Mouse (Mus musculus) intestine, embryonic 14.5 days (tissue): ENCODE data around the gene Tmem116. TPM values are rescaled to one million over a fixed set of nuclear protein-coding genes. Genes with fewer than 3 reads are reported as not detected.
"Not testable (repeated sequence)": the region's sequence is repeated elsewhere in the genome, so short reads cannot be mapped to it uniquely, and the experiment has no call there.

Experiments used
- ATAC-seq: fragments of 200-750 bp; cut with Nextera tagmentation; replicated peaks from 2 replicates; pipeline ENCODE4 v1.8.0; 2017; ENCODE audit warnings: low read depth, moderate number of reproducible peaks, moderate TSS enrichment, moderate library complexity; ENCODE audit not compliant: low FRiP score, low TSS enrichment
- DNase-seq: peaks from one replicate; pipeline ENCODE4 v3.0.0-alpha.2; 2018; ENCODE audit warnings: low spot score
- H3K27ac ChIP-seq: fragments of 300-500 bp; sonication (generic); 2 replicates; pipeline ENCODE4 v1.5.1; 2014; ENCODE audit warnings: low read depth, mild to moderate bottlenecking, control low read depth
- H3K27me3 ChIP-seq: fragments of 300-500 bp; sonication (generic); replicated peaks from 2 replicates; pipeline ENCODE4 v1.6.1; 2014; ENCODE audit warnings: low read length, control low read depth; ENCODE audit not compliant: control insufficient read depth, insufficient read depth
- H3K36me3 ChIP-seq: fragments of 300-500 bp; sonication (generic); 2 replicates; pipeline ENCODE4 v1.6.1; 2014; ENCODE audit warnings: low read length, control low read depth; ENCODE audit not compliant: control insufficient read depth, insufficient read depth
- H3K4me1 ChIP-seq: fragments of 300-500 bp; sonication (generic); replicated peaks from 2 replicates; pipeline ENCODE4 v1.6.1; 2014; ENCODE audit warnings: low read length, control low read depth, mixed read lengths; ENCODE audit not compliant: control insufficient read depth, insufficient read depth
- H3K4me2 ChIP-seq: fragments of 300-500 bp; sonication (generic); 2 replicates; pipeline ENCODE4 v1.6.1; 2014; ENCODE audit warnings: low read length
- H3K4me3 ChIP-seq: fragments of 300-500 bp; sonication (generic); 2 replicates; pipeline ENCODE4 v1.5.1; 2014; ENCODE audit warnings: low read depth, low read length, control low read depth, mixed read lengths
- H3K9ac ChIP-seq: fragments of 300-500 bp; sonication (generic); 2 replicates; pipeline ENCODE4 v1.6.1; 2014; ENCODE audit warnings: mild to moderate bottlenecking, low read length
- H3K9me3 ChIP-seq: fragments of 300-500 bp; sonication (generic); 2 replicates; pipeline ENCODE4 v1.6.1; 2016; ENCODE audit warnings: low read length, control low read depth; ENCODE audit not compliant: control insufficient read depth
- WGBS: fragments of 180-500 bp; shearing (Covaris S2); extraction: QIAGEN DNeasy Blood & Tissue Kit; methylation state at CpG from one replicate; pipeline ENCODE4 v1.1.7; 2014; 5-methylcytosine and 5-hydroxymethylcytosine counted together
- polyA plus RNA-seq: library from polyadenylated mRNA; unstranded; fragments of >200 nt; fragmentation: Nextera tagmentation; extraction: Ambion mirVana; gene quantifications from 2 replicates; pipeline ENCODE4 v1.2.1, GENCODE M21; 2014

The Tmem116 gene
- polyA plus RNA-seq, 1 experiment from 2014 or later = 1.8 TPM

DNA sequence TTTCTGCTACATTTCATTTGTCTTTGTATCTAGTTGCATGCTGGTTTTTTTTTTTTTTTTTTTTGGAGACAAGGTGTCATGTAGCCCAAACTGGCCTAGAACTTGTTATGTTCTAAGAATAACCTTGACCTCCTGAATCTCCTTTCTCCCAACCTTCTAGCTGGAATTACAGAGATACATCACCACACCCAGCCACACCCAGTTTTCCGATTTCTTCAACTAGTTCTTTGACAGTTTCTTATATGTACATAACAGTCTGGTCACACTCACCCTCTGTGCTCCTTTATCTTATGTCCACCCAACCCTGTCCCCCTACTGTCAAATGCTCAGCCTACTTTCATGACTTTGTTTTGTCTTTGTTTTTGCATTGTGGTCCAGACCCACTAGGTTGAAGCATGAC, 55.2 kb downstream of the Tmem116 start:
- DNase-seq = no peak
- H3K27ac ChIP-seq = no peak overlapping the region
- H3K9me3 ChIP-seq = no peaks in the 10 kb centered on the region
- no peaks in the 10 kb centered on the region for H3K4me1 ChIP-seq
- no peaks in the 10 kb centered on the region for H3K27me3 ChIP-seq
- WGBS = 97% methylated on average over 1 of the region's 1 CpGs
- no peak overlapping the region for H3K9ac ChIP-seq
- H3K36me3 ChIP-seq = no peaks in the 10 kb centered on the region
- no peak overlapping the region for H3K4me3 ChIP-seq
- ATAC-seq = no peak
- H3K4me2 ChIP-seq = no peak overlapping the region

GRCm38 (mm10) chr5:121510009-121510408, 58.3 kb downstream of the Tmem116 start:
- no peaks in the 10 kb centered on the region for H3K9me3 ChIP-seq
- 71% methylated on average over 7 of the region's 7 CpGs for WGBS
- no peak overlapping the region for H3K4me2 ChIP-seq
- no peak for ATAC-seq
- no peaks in the 10 kb centered on the region for H3K36me3 ChIP-seq
- H3K27ac ChIP-seq = no peak overlapping the region
- no peak for DNase-seq
- no peaks in the 10 kb centered on the region for H3K27me3 ChIP-seq
- H3K4me3 ChIP-seq = no peak overlapping the region
- H3K9ac ChIP-seq = no peak overlapping the region
- H3K4me1 ChIP-seq = no peaks in the 10 kb centered on the region

DNA sequence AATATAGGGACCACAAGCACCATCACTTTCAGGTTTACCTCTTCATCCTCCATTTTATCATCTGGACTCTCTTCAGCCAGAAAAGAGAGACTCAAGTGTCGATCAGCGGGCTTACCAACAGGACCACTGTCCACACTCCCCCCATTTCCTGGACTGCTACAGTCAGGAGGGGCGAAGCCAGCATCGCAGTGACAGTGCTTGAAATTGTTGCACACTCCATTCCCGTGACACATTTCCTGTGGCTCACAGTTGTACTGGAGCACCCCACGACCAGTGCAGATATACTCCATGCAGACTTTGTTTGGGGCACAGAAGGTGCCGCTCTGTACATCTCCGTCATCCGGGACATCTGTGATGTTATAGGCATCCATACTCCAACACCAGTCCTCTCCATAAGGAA, 67.3 kb downstream of the Tmem116 start:
- Histone ChIP-seq H3K4me3 (no peak overlapping the region), H3K27me3 (no peaks in the 10 kb centered on the region), H3K36me3 (peaks cover 38% of the 10 kb centered on the region), H3K9ac (no peak overlapping the region), H3K4me2 (no peak overlapping the region), H3K4me1 (no peaks in the 10 kb centered on the region), H3K27ac (no peak overlapping the region), H3K9me3 (no peaks in the 10 kb centered on the region)
- DNase-seq (no peak), ATAC-seq (no peak)
- WGBS = 92% methylated on average over 9 of the region's 9 CpGs

DNA sequence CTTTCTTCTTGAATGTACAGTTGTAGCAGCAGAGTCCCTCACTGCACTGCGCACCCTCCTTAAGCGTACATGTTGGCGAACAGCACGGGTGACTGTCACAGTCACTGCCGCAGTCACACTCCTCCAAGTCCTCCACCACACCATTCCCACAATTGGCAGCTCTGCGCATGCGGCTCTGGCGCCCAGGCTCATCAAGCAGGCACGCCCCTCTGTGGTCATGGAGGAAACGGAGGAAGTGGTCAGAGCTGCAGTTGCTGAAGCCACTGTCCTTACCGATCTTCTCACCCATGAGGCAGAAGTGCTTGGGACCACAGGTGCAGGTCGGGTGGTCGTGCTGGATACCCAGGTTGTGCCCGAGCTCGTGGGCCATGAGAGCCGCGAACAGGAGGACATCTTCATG, 68.1 kb downstream of the Tmem116 start:
- H3K27me3 ChIP-seq, H3K4me2 ChIP-seq, H3K9ac ChIP-seq, DNase-seq, ATAC-seq, H3K9me3 ChIP-seq, H3K4me3 ChIP-seq, H3K27ac ChIP-seq, H3K4me1 ChIP-seq: not testable (repeated sequence)
- peaks cover 46% of the 10 kb centered on the region for H3K36me3 ChIP-seq
- 93% methylated on average over 11 of the region's 17 CpGs for WGBS

DNA sequence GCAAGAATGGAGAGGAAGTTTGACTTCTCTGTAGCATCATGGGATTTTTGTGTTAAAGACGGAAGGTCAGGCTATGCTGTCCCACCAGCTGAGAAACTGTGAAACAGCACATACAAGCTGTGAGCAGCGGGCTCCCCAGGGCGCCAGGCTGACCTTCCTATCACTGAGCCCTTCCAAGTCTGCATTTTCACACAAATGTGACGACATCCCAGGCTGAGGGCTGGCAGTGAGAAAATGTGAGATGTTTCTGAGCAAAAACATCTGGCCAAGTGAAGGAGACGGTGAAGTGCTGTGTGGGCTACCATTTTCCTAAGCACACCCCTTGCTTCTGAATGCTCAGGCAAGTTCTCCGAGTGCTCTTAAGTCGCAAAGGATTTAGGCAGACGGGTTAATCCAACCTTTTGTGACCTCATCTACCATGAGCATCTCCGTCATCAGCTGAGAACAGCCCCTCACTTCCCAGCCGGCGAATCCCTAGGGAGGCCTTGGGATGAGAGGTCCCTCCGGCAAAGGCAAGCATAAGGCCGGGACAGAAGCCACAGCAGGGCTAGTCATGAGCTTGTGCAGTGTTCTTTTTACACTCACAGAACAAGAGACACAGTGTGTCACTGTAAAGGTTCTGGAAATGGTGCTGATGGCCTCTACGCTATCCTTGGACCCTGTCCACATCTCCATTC, 74.2 kb downstream of the Tmem116 start:
- H3K4me2 ChIP-seq = no peak overlapping the region
- H3K27me3 ChIP-seq = no peaks in the 10 kb centered on the region
- no peaks in the 10 kb centered on the region for H3K4me1 ChIP-seq
- no peak overlapping the region for H3K4me3 ChIP-seq
- no peak overlapping the region for H3K27ac ChIP-seq
- no peak overlapping the region for H3K9ac ChIP-seq
- H3K36me3 ChIP-seq = peaks cover 91% of the 10 kb centered on the region
- ATAC-seq (no peak), DNase-seq (no peak)
- H3K9me3 ChIP-seq = no peaks in the 10 kb centered on the region
- 78% methylated on average over 14 of the region's 14 CpGs for WGBS

DNA sequence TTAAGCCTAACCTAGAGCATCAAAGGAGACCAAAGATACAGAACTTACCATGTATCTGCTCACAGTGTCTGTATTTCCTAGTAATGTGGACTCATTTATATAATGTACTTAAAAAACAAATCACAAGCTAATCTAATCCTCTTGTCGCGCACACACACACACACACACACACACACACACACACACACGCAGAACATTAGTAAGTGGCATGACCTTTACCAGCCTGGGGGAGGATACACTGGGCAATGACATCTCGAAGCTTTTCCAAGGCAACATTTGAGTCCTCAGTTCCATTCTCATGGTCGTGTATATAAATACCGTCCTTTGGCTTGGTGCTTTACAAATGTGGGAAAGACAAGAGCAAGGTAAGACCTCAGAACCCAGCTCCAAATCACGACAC, 74.8 kb downstream of the Tmem116 start:
- H3K36me3 ChIP-seq = peaks cover 91% of the 10 kb centered on the region
- no peak overlapping the region for H3K4me2 ChIP-seq
- no peak overlapping the region for H3K27ac ChIP-seq
- DNase-seq (no peak), ATAC-seq (no peak)
- no peaks in the 10 kb centered on the region for H3K27me3 ChIP-seq
- no peak overlapping the region for H3K9ac ChIP-seq
- H3K4me1 ChIP-seq = no peaks in the 10 kb centered on the region
- 89% methylated on average over 7 of the region's 7 CpGs for WGBS
- no peaks in the 10 kb centered on the region for H3K9me3 ChIP-seq
- H3K4me3 ChIP-seq = no peak overlapping the region

GRCm38 (mm10) chr5:121526961-121527360, 75.3 kb downstream of the Tmem116 start:
- Histone ChIP-seq H3K4me2 (no peak overlapping the region), H3K27ac (no peak overlapping the region), H3K4me3 (no peak overlapping the region), H3K36me3 (peaks cover 91% of the 10 kb centered on the region), H3K9me3 (no peaks in the 10 kb centered on the region), H3K4me1 (no peaks in the 10 kb centered on the region), H3K27me3 (no peaks in the 10 kb centered on the region), H3K9ac (no peak overlapping the region)
- no peak for DNase-seq
- WGBS = 77% methylated on average over 8 of the region's 8 CpGs
- no peak for ATAC-seq

- Histone ChIP-seq H3K9ac (no peak overlapping the region), H3K36me3 (peaks cover 89% of the 10 kb centered on the region), H3K4me2 (no peak overlapping the region), H3K4me1 (no peaks in the 10 kb centered on the region), H3K4me3 (no peak overlapping the region), H3K9me3 (no peaks in the 10 kb centered on the region), H3K27me3 (no peaks in the 10 kb centered on the region), H3K27ac (no peak overlapping the region)
- no peak for ATAC-seq
- WGBS = 91% methylated on average over 5 of the region's 5 CpGs
- DNase-seq = no peak
Observed at GRCm38 (mm10) chr5:121534521-121534920, 82.8 kb downstream of the Tmem116 start.

DNA sequence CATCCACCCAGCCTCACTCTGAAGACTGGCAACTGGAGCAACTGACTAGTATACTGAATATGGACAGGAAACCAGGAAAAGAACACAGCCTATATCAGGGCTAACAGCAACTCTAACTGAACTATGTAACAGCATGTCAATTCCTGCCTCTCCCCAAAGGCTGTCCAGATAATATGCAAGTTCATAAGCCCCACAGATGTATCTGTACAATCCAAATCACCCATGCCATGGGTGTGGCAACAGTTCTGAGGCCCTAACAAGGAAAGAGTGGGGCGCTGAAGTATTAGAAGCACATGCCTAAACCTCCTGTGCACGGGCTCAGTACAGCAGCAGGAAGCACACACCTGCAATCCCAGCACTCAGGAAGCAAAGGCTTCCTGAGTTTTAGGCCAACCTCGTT, 83.4 kb downstream of the Tmem116 start:
- WGBS = 94% methylated on average over 3 of the region's 3 CpGs

More for the DNA sequence above, 83.4 kb downstream of the Tmem116 start:
- no peak for ATAC-seq
- Histone ChIP-seq H3K9ac (no peak overlapping the region), H3K4me1 (no peaks in the 10 kb centered on the region), H3K9me3 (no peaks in the 10 kb centered on the region), H3K27ac (no peak overlapping the region), H3K27me3 (no peaks in the 10 kb centered on the region), H3K36me3 (peaks cover 84% of the 10 kb centered on the region), H3K4me2 (no peak overlapping the region), H3K4me3 (no peak overlapping the region)
- no peak for DNase-seq
